Mouse (Mus musculus) lung, postnatal 14 days (tissue): ENCODE measurements at regions not wholly inside any gene's neighbourhood (a gene's known extent, or its start where the extent isn't known, plus 50 kb on each side); places are given as distances from the start of the nearest gene placed in this dataset.

Experiments
- DNase-seq: peaks from one replicate; pipeline ENCODE4 v3.0.0; 2021

DNA sequence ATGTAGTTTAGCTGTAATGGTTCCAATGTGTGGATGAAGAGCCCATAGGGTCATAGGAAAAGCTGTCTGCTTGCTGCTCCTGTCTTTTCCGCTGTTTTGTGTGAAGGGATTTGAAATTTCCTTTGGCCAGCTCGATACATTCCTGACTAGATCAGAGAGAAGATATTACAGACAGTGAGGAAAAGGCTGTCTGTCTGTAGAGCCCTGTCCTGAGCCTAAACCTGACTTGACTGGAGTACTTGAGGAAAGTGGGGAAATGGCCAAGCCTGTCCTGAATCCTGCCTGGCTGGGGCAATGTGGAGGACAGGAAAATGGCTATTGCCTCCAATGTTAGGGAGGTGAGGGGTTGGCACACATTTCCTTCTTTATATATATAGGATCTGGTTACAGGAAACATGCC is 601.0 kb upstream of the Nrp1 start:
- no peak for DNase-seq

DNA sequence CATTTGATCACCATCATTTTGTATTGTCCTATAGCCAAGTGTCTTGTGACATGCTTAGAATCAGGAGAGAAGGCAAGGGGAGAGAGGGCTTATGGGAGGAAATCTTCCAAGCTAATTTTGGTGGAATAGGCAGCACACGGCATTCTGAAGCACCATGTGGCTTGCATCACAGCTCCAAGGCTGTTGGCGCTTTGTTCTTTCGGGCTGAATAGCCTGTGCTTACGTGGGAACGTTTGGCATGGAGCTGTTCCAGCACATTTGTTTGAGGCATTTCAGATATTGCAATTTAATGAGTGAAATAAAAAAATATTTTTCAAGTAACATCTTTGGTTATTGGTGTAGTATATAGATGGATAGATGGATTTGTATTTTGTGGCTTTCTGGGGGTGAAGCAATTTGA is 598.5 kb upstream of the Nrp1 start:
- DNase-seq = no peak

DNA sequence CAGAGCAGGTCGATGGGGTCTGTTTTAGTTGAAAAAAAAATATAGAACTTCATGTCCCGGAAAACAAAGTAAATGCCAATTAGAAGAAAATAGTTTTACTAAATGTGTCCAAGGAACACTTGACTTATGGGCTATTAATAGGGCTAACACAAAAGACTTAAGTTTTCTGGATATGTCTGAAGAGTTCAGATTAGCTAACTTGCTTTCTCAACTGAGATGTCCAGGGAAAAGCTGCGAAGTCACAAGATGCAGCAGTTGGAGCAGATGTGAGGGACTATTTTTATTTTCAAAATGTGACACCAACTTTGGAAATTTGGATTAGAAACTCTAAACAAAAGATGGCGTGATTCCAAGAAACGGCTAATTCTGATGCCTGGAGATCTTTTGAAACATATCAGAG is 593.2 kb upstream of the Nrp1 start:
- peak; percentile 45 for DNase-seq

DNA sequence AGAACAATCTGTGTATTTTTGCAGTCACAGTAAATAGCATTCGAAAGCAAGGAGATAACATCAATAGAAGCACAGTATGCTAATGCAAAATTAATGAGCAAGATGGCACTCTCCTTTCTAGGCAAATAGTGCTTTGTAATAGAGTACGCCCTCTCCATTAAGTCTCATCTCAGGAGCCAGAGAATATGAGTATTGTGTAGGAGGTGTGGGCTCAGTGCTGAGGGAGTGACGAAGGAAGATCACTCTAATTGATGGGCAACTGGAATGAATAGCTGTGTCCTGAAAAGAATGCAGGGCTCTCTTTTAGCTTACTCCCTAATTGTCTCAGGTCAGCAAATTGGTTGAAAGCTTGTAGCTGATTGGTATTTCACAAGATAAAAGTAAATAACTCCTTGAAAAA is 590.1 kb upstream of the Nrp1 start:
- DNase-seq = no peak

DNA sequence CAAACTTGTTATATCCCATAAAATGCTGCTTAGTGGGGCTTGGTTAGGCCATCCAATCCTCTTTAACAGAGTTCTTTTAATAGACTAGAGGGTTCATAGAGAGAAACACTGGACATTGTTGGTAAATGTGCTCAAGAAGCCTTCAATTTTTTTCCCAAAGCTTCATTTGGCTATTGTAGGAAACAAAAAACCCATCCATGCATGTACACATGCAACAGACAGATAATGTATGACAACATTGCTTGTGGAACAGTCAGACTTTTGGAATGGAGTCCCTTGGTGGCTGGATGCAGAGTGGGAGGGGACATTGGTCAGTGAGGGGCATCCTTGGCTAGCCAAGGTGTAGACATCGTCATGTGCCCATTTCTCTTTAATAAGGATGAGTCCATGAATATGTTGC is 588.8 kb upstream of the Nrp1 start:
- no peak for DNase-seq

DNA sequence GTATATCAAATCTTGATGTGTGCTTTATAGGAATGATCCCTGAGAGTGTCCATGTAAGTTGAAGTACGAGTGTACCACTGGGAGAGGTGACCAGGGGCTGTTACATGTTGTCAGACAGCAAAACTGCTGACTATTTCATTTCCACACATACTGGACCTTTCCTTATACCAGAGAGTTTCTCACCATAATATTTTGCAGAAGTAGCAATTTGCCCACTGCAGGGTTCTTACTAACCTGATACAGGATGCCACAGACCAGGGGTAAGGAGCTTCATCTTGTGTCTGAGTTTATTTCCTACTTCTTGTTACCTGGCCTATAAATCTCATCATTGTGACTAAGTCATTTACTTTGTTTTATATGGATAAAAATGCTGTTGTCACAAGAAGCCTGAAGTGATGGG is 586.6 kb upstream of the Nrp1 start:
- DNase-seq = no peak

DNA sequence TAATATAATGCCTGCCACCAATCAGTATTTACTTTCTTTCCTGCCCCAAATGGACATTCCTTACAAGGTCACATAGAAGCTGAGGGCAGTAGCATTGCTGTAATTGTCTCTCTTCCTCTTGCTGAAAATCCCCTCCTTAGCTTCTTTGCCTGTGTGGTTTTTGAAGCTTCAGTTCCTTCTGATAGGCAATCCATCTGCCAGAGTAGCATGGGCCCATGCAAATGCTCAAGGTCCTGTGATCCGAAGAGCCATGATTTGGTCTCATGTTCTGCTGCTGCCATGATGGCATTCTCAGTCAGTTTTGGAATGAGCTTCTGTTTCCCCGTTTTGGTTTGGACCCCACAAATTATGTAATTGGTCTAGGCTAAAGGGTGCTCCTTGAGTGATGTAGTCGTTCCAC is 586.0 kb upstream of the Nrp1 start:
- DNase-seq = no peak

DNA sequence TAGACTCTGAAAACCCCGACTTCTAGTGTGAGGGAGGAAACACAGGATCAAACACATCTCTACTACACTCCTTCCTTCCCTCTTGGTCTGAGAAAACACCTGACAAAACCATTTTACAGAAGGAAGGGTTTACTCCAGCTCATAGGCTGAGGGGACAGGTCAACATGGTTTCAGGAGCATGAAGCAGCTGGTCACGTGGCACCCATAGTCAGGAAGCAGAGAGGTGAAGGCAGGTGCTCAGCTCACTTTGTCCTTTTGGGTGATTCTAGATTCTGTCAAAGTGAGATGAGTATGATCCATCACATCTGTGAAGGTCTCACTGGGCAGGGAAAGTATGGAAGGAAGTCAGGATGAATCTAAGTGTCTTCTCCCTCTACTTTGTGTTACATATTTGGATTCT is 585.5 kb upstream of the Nrp1 start:
- DNase-seq = no peak

DNA sequence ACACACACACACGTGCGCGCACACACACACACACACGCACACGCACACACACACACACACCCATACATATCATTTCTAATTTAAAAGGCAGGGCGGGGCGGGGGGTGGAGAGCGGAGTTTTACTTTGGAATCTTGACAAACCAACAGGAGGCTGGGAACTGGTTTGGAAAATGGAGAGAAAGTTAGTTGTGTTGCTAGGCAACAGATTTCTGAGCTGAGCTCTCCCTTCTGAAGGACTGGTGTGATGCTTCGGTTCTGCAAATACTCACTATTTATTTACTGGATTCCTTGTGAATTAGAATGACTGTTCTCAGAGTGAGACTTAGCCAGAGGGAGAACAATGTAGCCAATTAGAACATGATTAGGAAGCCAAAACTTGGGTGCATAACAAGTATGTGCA is 583.8 kb upstream of the Nrp1 start:
- no peak for DNase-seq

DNA sequence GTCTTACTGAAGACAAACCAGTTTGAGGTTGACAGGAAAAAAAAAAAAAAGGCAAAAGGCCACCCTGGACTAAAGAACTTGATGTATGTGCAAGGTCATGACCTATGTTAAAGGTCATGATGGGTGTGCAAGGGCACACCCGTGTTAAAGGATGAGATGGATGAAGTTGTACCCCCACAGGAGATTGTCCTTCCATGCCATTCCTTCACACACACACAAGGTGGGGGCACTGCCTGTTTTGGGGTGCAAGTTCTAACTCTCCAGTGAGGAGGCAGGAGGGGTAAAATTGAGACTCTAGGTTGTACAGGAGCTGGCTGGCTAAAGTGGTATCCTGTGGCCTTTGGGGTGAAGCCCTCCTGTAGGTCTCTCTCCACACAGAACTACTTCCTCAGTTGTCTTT is 583.2 kb upstream of the Nrp1 start:
- DNase-seq = no peak

DNA sequence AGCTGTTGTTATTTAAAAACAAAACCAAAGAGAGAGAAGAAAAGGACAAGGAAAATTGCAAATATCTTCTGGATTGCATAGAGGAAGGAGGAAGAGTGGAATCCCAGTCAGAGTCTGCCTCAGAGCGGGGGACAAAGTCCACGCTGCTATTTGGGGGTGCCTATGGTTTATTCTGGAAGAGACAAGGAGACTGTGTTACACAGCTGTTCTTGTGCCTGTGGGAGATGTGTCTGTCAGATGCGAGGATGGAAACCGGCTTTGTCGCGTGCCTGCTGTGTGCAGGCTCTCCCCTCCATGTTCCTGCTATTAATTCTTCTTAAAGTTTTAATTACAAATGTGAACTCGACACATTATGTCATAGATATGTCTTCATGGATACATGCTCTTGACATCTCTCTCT is 582.7 kb upstream of the Nrp1 start:
- no peak for DNase-seq

DNA sequence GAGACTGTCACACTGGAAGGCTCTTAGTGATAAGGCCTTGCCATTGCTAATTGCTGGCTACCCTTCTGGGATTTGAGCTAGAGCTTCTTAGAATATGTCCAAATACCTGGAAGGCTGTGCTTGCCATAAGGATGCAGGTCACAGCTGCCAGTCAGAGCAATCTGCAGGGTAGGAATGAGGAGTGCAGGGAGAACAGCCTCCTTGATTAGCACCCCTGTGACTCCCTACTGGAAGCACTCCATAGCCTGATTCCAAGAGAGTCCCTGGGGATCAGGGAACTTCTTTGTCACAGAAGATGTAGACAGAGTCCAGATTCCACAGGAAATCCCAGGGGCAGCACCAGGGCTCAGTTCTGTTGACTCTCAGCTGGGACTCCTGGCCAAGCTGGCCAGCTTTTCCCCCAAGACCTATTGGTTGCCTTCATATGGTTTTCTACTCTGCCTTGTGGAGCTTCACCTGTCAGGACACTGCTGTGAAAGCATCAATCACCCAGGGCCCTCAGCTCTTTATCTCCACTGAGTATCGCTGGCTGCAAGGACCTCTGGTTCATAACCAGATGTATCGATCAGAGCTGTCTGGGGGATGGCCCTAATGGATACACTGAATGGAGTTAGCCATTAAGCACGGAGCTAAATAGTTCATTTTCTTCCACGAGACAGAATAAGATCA is 579.9 kb upstream of the Nrp1 start:
- DNase-seq = no peak

DNA sequence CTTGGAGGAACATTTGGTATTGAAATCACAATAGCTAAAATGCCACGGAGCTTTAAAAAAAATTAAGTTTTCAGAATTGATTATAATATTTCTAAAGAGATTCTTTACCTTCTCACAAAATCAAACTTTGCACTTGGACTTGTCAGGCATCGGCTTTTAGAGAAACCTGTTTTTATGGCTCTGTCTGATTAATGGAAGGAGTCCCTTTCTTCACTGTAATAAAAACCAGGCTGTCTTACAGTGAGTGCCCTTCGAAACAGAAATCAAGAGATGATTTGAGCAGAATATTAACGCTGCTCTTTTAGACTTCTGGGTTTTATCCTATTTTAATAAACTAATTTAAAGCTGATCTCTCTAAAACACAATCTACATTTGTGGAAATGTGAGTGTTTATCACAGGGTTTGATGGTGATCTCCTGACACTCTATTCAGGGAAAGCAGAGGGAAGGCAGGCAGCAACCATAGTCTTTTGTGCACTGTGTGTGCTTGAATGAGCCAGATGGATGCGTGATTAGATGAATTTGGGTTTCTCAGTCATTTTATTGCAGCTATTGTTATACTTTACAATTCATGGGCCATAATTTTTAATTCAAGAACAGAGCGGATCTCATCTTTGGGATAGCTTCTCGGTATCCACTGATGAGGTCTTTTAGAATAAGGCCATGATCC is 579.2 kb upstream of the Nrp1 start:
- DNase-seq = no peak

DNA sequence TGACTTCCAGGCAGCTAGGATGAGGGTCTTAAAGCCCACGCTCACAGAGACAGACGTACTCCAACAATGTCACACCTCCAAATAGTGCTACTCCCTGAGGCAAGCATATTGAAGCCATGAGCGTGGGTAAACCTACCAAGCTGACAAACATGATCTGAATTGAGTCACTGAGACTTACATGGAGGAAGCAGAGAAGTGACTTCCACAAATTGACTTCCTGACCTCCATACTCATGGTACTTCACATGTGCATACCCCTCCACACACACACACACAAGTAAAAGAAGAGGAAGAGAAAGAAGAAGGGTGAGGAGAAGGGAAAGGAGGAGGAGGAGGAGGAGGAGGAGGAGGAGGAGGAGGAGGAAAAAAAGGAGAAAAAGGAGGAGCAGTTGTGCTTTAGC is 577.8 kb upstream of the Nrp1 start:
- DNase-seq = no peak

DNA sequence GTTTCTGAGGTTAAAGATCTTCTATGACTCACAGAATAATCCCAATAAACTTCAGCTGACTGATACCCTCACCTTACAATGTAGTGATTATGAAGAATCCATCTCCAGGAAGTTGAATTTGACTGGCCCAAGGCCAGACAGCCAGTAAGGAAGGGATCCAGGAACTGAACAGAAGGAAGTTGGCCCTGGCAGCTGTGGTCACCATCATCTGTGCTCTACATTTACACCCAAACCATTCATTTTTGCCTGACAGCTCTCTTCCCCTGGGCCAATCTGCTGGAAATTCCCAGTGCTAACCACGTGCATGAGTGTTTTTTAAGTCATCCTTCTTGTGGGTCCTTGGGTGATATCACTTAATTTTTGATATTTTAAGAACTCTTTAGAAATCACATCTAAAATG is 577.4 kb upstream of the Nrp1 start:
- no peak for DNase-seq

DNA sequence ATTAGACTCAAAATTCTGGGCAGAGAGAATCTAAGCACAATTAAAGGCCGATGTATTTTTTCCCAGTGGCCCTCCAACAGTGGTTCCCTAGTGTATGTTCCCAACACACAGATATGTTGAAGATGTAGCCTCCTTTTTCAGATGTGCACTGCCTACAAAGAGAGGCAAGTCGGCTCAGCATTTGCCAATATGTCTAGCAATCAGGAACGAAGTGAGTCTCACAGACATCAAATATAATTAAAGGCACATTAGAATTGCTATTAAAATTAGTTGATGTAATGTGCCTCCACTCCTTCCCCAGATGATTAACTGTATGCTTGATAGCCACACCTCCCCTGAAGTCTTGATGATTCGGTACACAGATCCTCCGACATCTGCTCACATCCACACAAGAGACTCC is 565.8 kb upstream of the Nrp1 start:
- DNase-seq = no peak

DNA sequence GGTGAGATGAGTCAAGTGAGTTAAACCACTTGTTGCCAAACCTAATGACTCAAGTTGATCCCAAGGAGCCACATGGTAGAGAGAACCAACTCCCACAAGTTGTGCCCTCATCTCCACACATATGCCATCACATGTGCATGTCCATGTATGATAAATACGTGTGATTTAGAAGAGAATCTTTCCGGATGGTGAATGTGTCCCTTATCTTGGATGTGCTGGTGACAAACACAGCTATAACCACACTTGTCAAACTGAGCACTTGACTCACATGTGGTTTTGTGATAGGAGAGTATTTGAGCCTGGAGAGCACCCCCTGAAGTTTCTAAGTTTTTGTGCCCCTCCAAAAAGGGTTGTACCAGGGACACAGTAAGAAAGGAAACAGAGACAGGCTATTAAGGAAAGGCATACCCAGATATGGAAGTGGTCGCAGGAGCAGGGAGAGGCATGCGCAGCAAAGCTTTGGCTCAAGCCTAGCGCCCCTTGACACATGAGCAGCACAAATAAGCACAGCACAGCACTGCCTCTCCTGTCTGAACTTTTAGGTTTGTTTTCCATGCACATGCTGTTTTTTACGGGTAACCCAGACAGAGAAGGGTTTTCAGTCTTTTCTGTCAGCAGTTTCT is 558.4 kb upstream of the Nrp1 start:
- DNase-seq = no peak

DNA sequence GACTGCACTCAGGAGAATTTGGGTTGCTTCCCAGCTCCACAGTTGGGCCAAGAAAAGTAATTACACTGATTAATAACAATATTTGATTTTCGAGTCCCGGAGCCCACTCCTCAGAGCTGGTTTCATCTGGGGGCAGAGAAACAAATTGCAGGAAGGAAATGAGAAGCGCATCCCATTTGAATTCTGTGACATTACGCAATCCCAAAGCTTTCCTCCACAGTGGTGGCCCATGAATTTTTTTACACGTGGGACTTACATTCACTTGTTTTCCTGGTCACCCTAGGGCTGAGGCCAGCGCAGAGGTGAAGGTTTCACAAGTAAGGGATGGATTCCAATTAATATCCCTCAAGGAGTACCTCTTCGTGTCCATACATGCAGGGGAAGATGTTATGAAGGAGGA is 556.3 kb upstream of the Nrp1 start:
- no peak for DNase-seq

DNA sequence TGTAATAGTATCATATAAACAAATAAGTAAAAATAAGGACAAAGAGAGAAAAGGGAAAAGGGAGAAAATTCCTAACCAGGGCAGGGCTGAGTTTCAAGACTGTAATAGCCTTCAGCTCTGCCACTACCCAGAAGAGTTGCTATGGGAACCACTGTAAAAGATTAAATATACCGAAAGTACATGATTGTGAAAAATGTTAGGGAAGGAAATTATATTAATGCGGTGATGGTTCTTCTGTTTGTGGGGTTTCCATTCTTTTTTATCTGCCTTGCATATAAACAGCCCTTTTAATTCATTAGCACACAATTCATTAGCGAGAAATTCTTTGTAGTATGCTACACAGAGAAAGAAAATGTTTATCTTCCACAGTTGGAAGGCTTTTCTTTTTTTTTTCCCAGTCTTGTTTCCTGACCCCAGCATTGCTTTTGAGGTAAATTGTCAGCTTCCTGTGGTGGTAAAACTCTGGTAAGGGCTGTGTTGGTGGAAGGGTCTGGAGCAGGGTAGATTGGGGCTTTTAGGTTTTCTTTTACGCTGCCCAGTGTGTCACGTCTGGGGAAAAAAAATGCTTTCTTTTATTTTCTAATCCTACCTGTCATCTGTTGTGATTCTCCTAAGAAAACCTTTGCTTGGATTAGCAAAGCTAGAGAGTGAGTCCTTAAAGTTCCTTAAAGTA is 555.6 kb upstream of the Nrp1 start:
- no peak for DNase-seq

DNA sequence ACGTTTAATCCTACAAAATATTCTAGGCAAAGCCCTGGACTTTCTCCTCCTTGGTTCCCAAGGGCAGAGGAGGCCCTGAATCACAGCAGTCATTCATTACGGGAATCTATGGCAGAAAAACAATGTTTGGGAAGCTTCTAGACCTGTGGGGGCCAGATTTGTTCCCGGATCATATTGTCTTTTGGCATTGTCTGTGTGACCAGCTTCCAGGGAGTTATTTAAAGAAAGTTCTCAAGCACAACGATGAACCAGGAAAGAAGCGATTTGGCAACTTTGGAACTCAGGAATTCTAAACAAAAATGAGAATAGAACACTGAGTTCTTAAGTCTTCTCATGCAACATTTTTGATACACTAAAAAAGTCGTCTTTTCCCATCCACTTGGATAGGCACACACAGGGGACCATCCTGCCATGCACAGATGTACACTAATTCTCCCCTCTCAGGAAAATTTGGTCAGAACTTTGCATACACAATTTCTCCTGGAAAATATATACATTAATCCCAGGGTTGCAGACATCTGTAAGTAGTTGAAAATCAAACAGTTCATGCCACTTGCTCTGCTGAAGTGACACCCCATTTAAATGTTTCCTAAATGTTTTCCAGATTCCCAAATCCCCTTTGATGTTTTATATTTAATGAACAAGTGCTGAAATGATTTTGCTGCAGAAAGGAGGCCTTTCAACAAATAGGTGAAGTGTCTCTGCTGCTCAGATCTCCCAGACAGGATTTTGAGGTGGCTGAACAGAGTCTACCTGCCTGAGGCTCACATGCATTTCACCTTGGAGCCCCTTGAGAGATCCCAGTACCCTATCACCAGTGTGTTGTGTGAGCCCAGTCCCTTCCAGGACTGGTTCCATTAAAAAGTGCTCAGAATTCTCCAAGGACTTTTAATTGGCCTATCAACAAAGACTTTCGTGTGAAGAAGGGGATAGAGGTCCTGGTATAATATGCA is 548.9 kb upstream of the Nrp1 start:
- peak; percentile 39 for DNase-seq

DNA sequence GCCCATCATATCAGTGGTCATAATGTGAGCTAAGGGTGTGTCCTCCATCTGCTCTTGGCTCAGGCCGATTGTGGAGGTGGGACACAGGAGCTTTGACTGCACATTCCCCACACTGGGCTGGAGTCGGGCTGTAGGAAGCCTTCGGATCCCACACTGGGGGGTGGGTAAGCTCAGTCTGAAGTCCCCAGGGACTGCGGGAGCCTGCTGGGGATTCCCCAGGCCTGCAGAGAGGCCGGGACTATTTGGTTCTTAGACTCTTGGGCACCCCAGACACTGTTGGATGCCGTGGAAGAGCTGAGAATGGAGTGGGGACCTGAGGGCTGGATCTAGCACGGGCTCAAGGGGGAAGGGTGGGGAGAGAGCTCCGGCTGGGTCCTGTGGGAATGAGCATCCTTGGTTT is 547.1 kb upstream of the Nrp1 start:
- no peak for DNase-seq

DNA sequence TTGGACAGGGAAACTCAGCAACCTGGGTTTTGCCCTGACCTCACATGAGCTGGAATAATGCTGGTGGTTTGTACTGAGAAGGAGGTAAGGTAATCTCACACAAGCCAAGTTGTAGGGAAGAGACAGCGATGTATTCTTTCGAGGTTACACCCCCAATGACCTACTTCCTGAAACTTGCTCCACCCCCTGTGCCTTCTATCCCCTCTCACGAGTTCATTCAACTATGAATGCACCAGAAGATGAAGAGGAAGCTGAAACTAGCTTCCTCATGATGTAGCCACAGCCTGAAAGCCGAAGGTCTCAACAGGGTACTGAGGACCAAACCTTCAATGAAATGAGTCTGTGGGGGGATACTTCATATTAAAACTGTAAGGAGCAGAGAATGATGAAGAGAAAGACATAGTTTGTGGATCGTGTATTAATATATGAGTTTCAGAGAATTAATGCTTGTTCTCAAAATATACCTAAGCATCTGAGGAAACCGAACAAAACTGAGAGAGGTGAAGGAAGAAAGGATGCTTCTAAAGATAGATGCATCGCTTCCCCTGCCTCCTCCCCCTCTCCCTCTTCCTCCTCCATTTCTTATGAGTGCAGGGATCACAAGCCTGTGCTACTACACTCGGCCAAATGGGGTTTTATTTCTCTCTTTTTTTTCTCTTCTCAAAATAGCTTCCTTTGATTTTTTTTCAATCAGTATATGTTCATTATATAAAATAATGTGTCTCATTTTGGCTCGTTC is 543.5 kb upstream of the Nrp1 start:
- DNase-seq = no peak
